Mouse (Mus musculus) adrenal gland, postnatal 10 days (tissue): ENCODE data around the gene Per1. TPM values are rescaled to one million over a fixed set of nuclear protein-coding genes. Genes with fewer than 3 reads are reported as not detected.

ENCODE experiments used
- DNase-seq: peaks from one replicate; pipeline ENCODE4 v3.0.0; 2021; ENCODE audit warnings: mixed read lengths
- total RNA-seq, 2 experiments: library from RNA; stranded (reverse); gene quantifications; 2 replicates each; pipeline ENCODE4 v1.2.3; 2021

Gene Per1
- total RNA-seq, 2 experiments from 2014 or later, result 63.1 to 157 TPM

GRCm38 (mm10) chr11:69099177-69099914, 4.3 kb downstream of the Per1 start:
- peak; percentile 85 for DNase-seq

GRCm38 (mm10) chr11:69099915-69100345, 4.9 kb downstream of the Per1 start:
- peak; percentile 97 for DNase-seq

- no peak for DNase-seq
Measured at GRCm38 (mm10) chr11:69100639-69101360, 5.8 kb downstream of the Per1 start.

GRCm38 (mm10) chr11:69101604-69102402, 6.8 kb downstream of the Per1 start:
- DNase-seq, result no peak

- peak; percentile 70 for DNase-seq
Measured at GRCm38 (mm10) chr11:69102403-69102725, 7.3 kb downstream of the Per1 start.

GRCm38 (mm10) chr11:69103121-69103520, 8.1 kb downstream of the Per1 start:
- no peak for DNase-seq

- no peak for DNase-seq
Measured at GRCm38 (mm10) chr11:69103531-69104435, 8.8 kb downstream of the Per1 start.

- peak; percentile 2 for DNase-seq
Measured at GRCm38 (mm10) chr11:69104487-69104886, 9.5 kb downstream of the Per1 start.

GRCm38 (mm10) chr11:69105227-69105626, 10.2 kb downstream of the Per1 start:
- DNase-seq, result no peak

- DNase-seq, result no peak
Measured at GRCm38 (mm10) chr11:69105796-69106195, 10.8 kb downstream of the Per1 start.

- no peak for DNase-seq
Measured at GRCm38 (mm10) chr11:69106299-69106698, 11.3 kb downstream of the Per1 start.

- no peak for DNase-seq
Measured at GRCm38 (mm10) chr11:69106842-69107241, 11.8 kb downstream of the Per1 start.

- DNase-seq, result no peak
Measured at GRCm38 (mm10) chr11:69107676-69108075, 12.7 kb downstream of the Per1 start.

GRCm38 (mm10) chr11:69108223-69108622, 13.2 kb downstream of the Per1 start:
- no peak for DNase-seq

GRCm38 (mm10) chr11:69109032-69109900, 14.2 kb downstream of the Per1 start:
- no peak for DNase-seq

- peak; percentile 97 for DNase-seq
Measured at GRCm38 (mm10) chr11:69110319-69111046, 15.5 kb downstream of the Per1 start.

- DNase-seq, result no peak
Measured at GRCm38 (mm10) chr11:69111051-69111810, 16.2 kb downstream of the Per1 start.

GRCm38 (mm10) chr11:69111865-69112264, 16.8 kb downstream of the Per1 start:
- DNase-seq, result no peak

- DNase-seq, result no peak
Measured at GRCm38 (mm10) chr11:69114018-69114417, 19.0 kb downstream of the Per1 start.
